Comparison of ENCODE assay signal across 19 mouse cellular contexts in genomic region chr3:92638653-92638991, GRCm38 (mm10). TPM values are rescaled to one million over a fixed set of nuclear protein-coding genes. Genes with fewer than 3 reads are reported as not detected.
"Had no signal": no experiment of that assay in that cellular context is flagged by ENCODE, and none has a peak within 500 bp of the region (broad histone marks: within the 10 kb centered on the region; RNA-seq: fewer than 3 reads in every experiment).

No protein-coding gene starts in this region.

- H3K9ac ChIP-seq: liver, embryonic 15.5 days; lung, embryonic 14.5 days; neural tube, embryonic 13.5 days; stomach, embryonic 15.5 days had no signal

- H3K36me3 ChIP-seq: limb, embryonic 10.5 days; liver, embryonic 15.5 days; neural tube, embryonic 13.5 days; stomach, embryonic 15.5 days had no signal

- DNase-seq: lung, embryonic 14.5 days; lung, postnatal 10 days; lung, postnatal 4 days; retina, postnatal 1 day; thymus, adult 2 months; thymus, postnatal 25 days had no signal

- H3K4me1 ChIP-seq: limb, embryonic 10.5 days; liver, embryonic 15.5 days; stomach, embryonic 15.5 days had no signal

- H3K27me3 ChIP-seq: liver, embryonic 15.5 days; neural tube, embryonic 13.5 days; stomach, embryonic 15.5 days had no signal

- H3K27ac ChIP-seq: limb, embryonic 10.5 days; liver, embryonic 15.5 days; neural tube, embryonic 13.5 days; stomach, embryonic 15.5 days had no signal

- H3K4me3 ChIP-seq: limb, embryonic 10.5 days; liver, embryonic 15.5 days; neural tube, embryonic 13.5 days; stomach, embryonic 15.5 days had no signal

- ATAC-seq: inflammation-experienced regulatory T-cells, adult 6 months had no signal

- H3K9me3 ChIP-seq: limb, embryonic 10.5 days; liver, embryonic 15.5 days; neural tube, embryonic 13.5 days; stomach, embryonic 15.5 days had no signal

- H3K4me2 ChIP-seq: liver, embryonic 11.5 days; liver, embryonic 15.5 days; lung, embryonic 14.5 days; midbrain, embryonic 11.5 days; neural tube, embryonic 13.5 days; stomach, embryonic 15.5 days had no signal

RNA-seq across cellular contexts. Expression of gene Lce1a1, which starts 9.5 kb away (rescaled TPM):
- polyA plus RNA-seq: inflammation-experienced regulatory T-cells, adult 6 months; kidney, embryonic 16.5 days; large intestine, adult 2 months; limb, embryonic 10.5 days; limb, embryonic 14.5 days; liver, embryonic 11.5 days; liver, embryonic 15.5 days; lung, embryonic 14.5 days; midbrain, embryonic 11.5 days; neural tube, embryonic 13.5 days; spleen, adult 2 months; stomach, embryonic 15.5 days; testis, adult 2 months; urinary bladder, adult 2 months had no signal

RNA-seq across cellular contexts. Expression of gene Lce6a, which starts 17.2 kb away (rescaled TPM):
- polyA plus RNA-seq: inflammation-experienced regulatory T-cells, adult 6 months; kidney, embryonic 16.5 days; large intestine, adult 2 months; limb, embryonic 10.5 days; liver, embryonic 11.5 days; liver, embryonic 15.5 days; lung, embryonic 14.5 days; midbrain, embryonic 11.5 days; neural tube, embryonic 13.5 days; spleen, adult 2 months; stomach, embryonic 15.5 days; thymus, adult 2 months had no signal

RNA-seq across cellular contexts. Expression of gene Lce1b, which starts 18.1 kb away (rescaled TPM):
- polyA plus RNA-seq: inflammation-experienced regulatory T-cells, adult 6 months; kidney, embryonic 16.5 days; limb, embryonic 10.5 days; limb, embryonic 14.5 days; liver, embryonic 11.5 days; liver, embryonic 15.5 days; lung, embryonic 14.5 days; midbrain, embryonic 11.5 days; neural tube, embryonic 13.5 days; spleen, adult 2 months; stomach, embryonic 15.5 days; testis, adult 2 months; urinary bladder, adult 2 months had no signal

RNA-seq across cellular contexts. Expression of gene 2210017I01Rik, which starts 31.3 kb away (rescaled TPM):
- polyA plus RNA-seq: inflammation-experienced regulatory T-cells, adult 6 months; kidney, embryonic 16.5 days; large intestine, adult 2 months; limb, embryonic 10.5 days; limb, embryonic 14.5 days; liver, embryonic 11.5 days; liver, embryonic 15.5 days; lung, embryonic 14.5 days; midbrain, embryonic 11.5 days; neural tube, embryonic 13.5 days; spleen, adult 2 months; stomach, embryonic 15.5 days; urinary bladder, adult 2 months had no signal

RNA-seq across cellular contexts. Expression of gene Lce1a2, which starts 31.5 kb away (rescaled TPM):
- polyA plus RNA-seq: inflammation-experienced regulatory T-cells, adult 6 months; kidney, embryonic 16.5 days; large intestine, adult 2 months; limb, embryonic 10.5 days; limb, embryonic 14.5 days; liver, embryonic 11.5 days; liver, embryonic 15.5 days; lung, embryonic 14.5 days; midbrain, embryonic 11.5 days; neural tube, embryonic 13.5 days; spleen, adult 2 months; stomach, embryonic 15.5 days; testis, adult 2 months; urinary bladder, adult 2 months had no signal
